Mouse (Mus musculus): ENCODE results near the gene Olfr944.

The Olfr944 gene

DNA sequence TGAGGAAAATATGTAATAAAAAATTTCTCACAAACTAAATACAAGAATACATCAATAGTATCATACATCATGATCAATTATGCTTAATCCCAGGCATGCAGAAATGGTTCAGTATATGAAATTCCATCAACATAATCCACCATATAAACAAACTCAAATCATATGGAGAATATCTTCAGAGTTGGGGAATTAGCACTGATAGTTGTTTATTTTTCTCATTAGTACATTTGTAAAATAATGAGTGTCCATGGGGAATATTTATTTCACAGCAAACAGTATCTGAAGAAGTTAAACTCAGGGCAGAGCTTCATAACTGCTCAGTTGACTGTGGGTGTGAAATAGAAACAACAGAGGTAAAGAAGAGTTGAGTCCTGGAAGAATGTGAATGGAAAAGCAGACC lies at the start of gene Olfr944:
Olfr944 (plus strand) TSS at position 301 of the 400 bp plus-strand sequence.
- no peak for DNase-seq

DNA sequence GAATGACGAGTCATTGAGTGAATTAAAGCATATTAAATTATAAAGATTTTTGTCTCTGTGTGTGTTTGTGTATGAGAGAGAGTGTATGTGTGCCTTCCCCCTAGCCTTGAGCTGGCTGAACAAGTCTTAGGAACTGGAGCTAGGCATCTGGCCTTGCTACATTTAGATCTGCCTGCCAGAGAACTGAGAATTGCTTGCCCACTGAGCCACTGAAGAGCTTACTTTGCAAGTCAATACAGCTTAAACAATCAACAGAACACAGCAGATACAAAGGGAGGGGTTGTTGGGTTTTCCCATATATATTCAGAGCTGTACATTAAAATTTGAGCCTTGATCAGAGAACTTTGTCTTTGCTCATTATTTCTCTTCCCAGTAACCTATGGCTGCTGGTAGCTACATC lies 49.3 kb upstream of the Olfr944 start:
- no peak for DNase-seq

DNA sequence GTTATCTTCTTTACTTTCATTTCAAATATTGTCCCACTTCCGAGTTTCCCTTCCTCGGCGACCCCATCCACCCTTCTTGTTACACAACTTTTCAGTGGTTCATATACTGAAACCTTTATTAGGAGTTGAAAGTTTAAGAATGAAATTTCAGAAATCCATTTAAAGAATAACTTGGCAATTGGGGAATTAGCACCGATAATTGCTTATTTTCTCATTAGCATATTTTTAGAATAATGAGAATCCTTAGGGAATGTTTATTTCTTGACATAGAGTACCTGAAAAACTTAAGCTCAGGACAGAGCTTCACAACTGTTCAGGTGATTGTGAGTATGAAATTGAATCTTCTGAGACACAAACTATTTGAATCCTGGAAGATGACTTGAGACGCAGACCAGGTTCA lies 35.7 kb upstream of the Olfr944 start, which contains the start of gene Olfr943:
Olfr943 (plus strand) TSS at position 301 of the 400 bp plus-strand sequence.
- no peak for DNase-seq

DNA sequence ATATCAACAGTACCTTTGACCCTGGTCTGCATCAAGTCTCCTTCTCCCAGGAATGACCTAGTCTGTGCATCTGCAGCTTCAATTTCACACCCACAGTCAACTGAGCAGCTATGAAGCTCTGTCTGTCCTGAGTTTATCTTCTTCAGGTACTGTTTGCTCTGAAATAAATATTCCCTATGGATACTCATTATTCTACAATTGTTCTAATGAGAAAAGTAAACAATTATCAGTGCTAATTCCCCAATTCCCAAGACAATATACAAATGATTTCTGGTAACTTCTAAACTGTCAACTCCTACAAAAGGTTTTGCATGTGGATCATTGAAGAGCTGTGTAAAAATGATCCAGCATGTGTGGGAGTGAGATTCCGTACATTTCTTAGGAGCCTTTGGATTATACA lies 48.2 kb downstream of the Olfr944 start, which contains the start of gene Olfr1537:
Olfr1537 (minus strand) TSS at position 101 of the 400 bp plus-strand sequence.
- DNase-seq, result no peak
